Mouse (Mus musculus): ENCODE results near the gene Creld2.

DNA sequence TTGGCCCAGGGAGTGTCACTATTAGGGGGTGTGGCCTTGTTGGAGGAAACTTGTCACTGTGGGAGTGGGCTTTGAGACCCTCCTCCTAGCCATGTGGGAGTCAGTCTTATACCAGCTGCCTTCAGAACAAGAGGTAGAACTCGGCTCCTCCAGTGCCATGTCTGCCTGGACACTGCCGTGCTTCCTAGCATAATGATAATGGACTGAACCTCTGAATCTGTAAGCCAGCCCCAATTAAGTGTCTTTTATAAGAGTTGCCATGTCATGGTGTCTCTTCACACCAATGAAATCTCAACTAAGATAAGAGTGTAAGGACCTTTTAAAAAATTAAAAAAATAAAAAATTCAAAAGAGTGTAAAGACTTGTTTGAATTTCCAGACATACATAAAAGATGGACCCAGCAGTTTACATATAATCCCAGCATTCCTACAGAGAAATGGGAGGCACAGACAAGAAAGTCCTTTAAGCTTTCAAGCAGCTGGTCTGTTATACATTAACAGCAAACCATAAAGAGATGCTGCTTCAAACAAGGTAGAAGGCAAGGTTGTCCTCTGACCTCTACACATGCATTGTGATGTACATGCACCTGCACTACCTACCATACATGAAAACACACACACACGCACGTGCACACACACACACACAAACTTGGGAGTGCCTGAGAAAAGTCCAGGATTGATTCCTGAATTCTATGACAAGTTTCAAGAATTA is 27.2 kb upstream of the Creld2 start:
- TF ChIP-seq CTCF (IDR thresholded peaks at IDR 0.05; ENCODE audit: control insufficient read depth, insufficient read depth, low read length) (no peak), POLR2A (IDR thresholded peaks at IDR 0.05; ENCODE audit: borderline replicate concordance, control insufficient read depth, low read depth, low read length) (no peak)

Measured in bone marrow, adult 2 months (tissue).